Mouse (Mus musculus) left cerebral cortex, adult 8-10 months (tissue): ENCODE data around the gene Tbc1d20. TPM values are rescaled to one million over a fixed set of nuclear protein-coding genes. Genes with fewer than 3 reads are reported as not detected.
A peak's percentile ranks its signal among the peaks of the same experiment; 100 is the strongest.
"Not testable (repeated sequence)": the region's sequence is repeated elsewhere in the genome, so short reads cannot be mapped to it uniquely, and the experiment has no call there.

Experiments
- DNase-seq, 2 experiments: peaks; one replicate each; pipeline ENCODE4 v3.0.0; 2022; ENCODE audit warnings: low spot score in 2 of 2
- total RNA-seq, 4 experiments: library from RNA; stranded (reverse); gene quantifications; 2 replicates each; pipeline ENCODE4 v1.2.4; 2022

Gene Tbc1d20
- 10 to 100 TPM; 52.5 to 56.3 (median 55.9) TPM for total RNA-seq

DNA sequence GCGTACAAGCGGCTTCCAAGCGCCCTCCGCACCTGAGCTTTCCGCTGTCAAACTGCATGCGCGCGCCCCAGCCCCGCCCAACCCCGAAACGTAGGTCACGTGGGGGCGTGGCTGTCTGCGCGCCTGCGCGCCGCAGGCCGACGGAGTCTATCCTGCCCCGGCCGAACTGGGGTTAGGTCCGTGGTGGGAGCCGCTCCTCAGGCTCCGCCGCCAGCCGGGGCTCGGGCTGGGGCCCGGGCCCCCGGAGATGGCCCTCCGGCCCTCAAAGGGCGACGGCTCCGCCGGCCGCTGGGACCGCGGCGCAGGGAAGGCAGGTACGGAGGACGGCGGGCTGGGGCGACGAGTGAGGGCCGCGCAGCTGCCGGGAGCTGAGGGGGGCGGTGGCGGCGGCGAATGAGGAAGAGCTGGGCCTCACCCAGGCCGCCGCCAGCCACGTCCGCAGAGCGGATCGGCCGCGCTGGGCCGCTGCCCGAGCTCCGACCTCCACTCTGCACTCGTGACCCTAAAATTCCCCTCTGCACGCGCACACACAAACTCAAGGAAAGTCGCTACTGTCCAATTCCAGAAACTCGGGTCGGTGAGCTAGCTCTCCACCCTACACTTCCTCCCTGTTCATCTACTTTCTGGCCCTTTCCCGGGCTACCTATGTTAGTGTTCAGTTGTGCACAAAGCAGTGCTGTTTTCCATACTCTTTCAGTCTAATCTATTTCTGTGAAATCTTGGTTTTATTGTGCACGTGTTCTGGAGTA lies at the start of gene Tbc1d20:
Tbc1d20 (plus strand) TSS at position 102 of the 749 bp plus-strand sequence.
- DNase-seq, result peak; percentile 75 to 88

DNA sequence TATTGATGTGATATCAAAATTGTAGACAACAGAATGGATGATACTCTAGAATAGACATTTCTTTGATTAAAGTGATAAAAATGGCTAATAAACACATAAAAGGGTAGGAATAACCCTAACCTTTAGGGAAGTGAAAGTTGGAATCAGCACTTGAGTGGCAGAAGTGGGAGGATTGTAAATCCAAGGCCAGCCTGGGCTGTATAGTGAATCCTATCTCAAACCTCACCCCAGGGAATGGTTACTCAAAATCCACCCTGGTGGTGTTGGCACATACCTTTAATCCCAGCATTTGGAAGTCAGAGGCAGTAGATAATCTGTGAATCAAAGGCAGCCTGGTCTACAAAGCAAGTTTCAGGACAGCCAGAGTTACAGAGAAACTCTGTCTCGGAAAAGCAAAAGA lies 46.4 kb upstream of the Tbc1d20 start:
- DNase-seq, result no peak

DNA sequence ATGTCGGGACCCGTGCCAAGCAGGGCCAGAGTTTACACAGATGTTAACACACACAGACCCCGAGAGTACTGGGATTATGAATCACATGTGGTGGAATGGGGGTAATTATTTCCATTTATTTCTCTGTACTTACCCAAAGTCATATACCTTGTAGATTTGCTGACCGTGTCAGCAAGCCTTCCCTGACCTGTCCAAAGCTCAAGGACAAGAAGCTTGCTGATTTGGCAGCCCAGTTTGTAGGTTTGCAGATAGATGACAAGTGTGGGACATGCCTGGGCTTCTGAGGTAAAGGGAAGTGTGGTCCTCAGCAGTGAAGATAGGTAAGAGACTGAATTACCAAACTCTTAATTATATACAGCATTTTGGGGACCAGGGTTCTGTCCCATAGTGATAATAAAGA lies 43.1 kb upstream of the Tbc1d20 start:
- DNase-seq, result no peak

DNA sequence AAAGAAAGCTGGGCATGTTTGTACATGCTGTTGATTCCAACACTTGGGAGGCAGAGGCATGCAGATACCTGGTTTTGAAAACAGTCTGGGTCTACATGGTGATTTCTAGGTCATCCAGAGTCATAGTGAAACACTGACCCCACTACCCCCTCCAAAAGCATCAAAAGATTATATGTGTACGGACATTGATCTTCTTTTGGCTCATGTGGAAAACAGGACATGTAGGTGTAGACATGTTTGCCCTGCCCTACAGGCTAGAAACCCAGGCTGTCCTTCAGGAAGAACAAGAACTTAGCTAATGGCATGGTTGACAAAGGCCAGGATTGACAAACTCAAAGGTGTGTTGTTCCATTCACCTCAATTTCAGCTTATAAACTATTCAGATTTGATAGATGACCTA lies 33.9 kb upstream of the Tbc1d20 start:
- DNase-seq, result no peak

DNA sequence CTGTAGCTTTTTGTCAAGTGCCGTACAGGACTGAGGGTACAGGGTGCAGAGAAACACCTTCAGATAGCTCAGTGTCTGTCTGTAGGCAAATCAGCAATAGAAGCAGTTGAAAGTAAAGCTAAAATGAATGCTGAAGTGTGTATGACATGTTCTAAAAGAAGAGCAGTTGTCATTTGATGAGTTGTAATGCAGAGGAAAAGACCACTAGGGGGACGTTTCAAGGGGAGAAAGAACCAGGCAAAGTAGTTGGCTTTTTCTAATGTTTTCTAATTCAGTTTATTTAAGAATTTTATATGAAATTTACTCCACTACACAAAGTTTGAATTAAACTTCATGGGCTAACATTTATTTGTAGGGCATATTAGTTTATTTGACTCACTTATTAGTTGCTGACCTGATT lies 20.0 kb upstream of the Tbc1d20 start:
- no peak for DNase-seq

DNA sequence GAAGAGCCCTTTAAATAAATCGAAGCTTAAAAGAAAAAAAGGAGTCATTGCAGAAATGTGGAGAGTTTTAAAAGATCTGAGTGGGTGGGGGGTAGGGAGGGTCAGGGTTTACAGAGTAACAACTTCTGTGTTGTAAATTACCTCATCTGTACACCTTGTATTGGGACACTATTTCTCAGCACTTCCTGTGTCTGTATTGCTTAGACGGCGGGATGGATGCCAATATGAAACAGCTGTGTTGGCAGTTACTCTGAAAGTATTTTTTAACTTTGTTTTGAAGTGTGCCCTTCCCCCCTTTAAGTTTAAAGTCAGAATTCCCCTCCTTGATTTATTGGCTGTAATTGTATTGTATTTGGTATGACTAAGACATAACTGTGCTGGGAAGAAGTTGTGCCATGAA lies 12.2 kb upstream of the Tbc1d20 start:
- DNase-seq, result no peak

DNA sequence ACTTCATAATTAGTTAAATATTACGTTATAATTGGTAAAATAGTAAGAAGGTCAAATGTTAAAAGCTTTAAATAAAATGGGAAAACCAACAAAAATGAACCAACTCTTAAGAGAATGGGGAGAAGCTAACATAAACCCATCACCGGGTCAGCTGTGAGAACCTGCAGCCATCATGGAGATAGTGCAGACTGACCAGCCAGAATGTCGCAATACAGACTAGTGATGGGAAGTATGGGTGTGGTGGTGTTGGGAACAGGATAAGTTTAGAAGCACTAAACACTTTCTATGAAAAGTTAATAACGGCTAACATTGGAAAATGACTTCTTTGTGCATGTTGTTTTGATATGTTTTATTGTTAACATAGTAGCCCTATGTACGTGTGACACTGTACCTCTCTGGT lies 6.1 kb upstream of the Tbc1d20 start:
- no peak for DNase-seq

DNA sequence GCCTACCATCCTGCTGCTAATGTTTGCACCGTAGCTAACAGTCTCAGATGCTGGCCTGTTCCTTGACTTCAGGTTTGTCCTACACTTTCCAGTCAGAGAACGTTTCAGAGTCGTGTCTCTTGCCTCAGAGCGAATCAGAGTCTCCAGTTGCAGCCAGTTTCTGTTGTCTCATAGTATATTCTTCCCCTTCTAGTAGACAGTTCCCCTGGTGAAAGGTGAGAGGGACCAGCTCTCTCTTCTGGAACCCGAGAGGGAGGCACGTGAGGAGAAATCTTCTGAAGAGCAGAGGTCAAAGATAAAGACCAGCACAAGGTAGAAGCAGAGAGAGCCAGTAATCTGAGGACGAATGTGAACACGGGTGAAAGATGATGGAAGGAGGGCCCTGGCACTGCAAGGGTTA lies 5.6 kb upstream of the Tbc1d20 start:
- DNase-seq, result no peak

DNA sequence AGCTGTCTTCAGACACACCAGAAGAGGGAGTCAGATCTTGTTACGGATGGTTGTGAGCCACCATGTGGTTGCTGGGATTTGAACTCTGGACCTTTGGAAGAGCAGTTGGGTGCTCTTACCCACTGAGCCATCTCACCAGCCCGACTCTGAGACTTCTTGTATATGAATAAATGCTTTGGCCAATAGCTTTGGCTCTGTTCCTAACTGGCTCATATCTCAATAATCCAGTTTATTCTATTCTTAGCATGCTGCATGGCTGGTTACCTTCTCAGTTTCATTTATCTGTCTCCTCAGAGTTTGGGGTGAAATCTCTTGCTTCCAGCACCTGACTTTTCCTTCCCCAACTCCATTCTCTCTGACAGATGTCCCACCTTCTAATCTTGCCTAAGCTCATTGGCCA lies 4.0 kb upstream of the Tbc1d20 start:
- DNase-seq, result not testable (repeated sequence)

DNA sequence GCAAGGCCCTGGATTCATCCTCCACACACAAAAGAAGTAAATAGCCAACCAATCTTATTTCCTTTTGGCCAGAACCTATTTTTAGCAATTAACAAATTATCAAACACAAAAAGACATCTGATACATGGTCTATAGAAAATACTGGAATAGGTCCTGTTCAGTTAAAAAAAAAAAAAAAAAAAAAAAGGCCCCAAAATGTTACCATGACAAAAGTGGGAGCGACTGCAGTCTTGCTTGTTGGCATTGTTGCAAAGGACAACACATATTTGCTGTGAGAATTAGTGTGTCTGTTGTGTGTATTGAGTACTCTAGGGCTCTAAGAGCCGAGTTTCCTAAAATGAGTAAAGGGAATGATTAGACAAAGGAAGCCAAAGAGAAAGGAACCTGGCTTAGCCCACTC lies 1.2 kb upstream of the Tbc1d20 start:
- no peak for DNase-seq

DNA sequence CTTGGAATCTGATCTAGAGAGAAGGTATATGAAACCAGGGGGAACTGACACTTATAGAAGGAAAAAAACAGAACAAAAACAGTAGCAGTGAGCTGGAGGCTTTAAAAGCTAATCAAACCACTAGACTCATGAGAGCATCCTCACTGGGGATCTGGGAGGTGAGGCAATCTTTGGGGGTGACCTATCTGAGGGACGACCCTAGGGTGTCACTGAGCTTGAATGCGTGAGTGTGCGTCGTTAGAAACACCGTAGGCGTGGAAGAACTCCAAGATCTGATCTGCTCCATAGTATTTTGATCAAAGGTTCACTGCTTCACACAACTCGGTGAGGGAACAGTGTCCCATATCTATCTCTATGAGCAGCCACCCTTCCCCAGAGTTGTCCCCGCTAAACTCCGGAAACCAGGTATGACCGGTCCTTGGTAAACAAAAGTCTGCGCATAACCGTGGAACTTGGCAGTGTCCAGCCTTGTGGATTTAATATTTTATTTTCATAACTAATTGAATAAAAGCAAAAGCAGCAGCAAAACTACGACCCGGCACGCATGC lies 375 bp upstream of the Tbc1d20 start:
- DNase-seq, result no peak

DNA sequence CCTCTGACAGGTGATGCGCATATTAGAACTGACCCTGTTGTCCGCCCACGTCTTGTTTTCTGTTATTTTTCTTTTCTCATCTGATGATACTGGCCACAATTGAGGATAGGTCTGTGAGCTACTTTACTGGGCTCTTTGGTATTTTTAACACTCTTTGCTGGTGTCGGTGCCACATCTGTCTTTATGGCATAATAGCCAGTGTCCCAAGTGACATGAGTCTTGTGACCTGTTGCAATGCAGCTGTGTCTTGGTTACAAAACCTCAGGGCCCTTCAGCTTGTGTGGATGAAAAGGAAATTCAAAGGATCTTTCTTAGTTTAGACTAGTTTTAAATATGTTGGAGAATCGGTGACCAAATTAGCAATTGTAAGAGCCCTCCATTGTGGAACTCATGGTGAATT lies 913 bp downstream of the Tbc1d20 start:
- no peak for DNase-seq

DNA sequence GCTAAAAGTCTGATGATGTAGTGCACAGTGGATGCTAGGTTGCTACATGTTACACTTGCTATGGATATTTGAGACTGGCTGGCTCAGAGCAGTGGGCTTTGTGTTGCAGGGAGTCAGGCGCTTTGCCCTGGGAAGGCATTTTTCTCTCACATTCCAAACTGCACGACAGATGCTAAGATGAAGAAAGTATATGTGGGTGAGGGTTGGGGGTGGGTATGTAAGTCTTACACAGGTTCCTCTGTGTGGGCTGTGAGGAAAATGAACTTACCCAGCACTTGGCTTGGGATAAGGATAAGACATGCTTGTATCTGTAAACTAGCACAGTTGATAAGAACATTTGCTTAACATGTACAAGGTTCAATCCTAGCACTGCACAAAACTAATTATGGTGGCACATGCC lies 9.2 kb downstream of the Tbc1d20 start:
- DNase-seq, result peak in 1 of 2 experiments; percentile 46

DNA sequence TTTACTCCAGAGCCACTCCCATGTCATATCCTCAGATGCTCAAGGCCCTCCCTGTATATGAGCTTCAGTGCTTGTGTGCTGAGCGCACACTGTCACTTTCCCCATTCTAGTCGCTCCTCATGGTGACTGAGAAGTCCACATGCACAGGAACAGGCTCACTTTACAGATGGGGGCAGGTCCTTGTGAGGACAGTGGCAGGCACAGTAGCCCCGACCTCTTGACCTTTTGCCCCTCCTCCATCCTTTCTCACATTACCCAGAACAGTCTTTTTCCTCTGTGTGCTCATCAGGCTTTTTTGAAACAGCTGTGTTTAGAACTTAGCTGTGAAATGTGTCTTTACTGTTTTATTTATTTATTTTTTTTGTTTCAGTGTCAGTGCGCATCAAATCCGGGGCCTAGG lies 10.2 kb downstream of the Tbc1d20 start:
- DNase-seq, result no peak

DNA sequence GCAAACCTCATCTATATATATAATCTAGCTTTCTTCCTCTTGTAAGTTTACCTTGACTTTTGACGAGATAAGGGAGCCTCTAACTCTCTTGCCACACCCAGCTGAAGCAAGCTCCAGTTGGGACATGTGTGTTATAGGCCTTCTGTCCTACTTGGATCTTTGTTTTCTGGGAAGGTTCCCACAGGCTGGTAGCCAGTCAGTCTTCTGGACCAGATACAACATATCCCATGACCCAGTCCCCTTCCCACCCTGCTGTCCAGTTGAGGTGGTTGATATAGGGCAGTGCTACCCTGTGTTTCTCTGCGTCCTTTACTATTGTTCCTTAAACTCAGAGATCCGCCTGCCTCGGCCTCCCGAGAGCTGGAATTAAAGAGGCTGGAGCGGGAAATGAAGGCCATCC lies 11.9 kb downstream of the Tbc1d20 start:
- no peak for DNase-seq

DNA sequence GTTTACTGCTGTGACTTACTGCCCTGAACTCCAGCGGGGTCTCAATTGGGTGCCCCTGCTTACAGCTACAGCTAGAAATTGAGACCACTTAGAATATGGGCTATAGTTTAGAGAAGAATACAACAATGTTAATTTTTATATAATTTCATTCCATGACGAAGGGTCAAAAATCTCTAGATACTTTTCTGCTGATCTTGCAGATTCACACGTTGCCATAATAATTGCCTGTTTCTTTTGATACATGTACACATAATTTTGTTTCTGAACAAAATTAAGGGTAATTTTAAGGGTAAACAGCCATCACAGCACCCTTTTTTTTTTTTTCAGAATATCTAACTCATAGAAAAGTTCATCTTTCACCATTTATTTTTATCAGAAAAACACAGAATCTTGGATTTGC lies 13.6 kb downstream of the Tbc1d20 start:
- no peak for DNase-seq

DNA sequence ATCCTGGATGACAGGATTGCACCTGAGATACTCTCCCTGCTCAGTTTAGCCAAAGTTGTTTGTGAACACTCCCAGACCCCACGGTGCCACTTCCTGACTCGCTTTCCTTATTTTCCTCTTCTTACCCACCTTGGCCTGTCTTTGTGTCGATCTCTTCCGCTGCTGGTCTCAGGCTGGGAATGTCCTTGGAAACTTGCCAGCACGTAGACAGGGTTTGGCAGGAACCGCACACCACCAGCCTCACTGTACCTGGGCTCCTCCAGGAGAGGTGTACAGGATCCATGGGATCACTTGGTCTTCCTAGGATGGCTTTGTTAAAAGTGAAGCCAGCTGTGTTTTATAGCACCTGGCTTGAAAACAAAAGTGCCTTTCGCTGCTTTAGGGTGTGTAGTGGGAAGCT lies 19.4 kb downstream of the Tbc1d20 start:
- DNase-seq, result no peak

DNA sequence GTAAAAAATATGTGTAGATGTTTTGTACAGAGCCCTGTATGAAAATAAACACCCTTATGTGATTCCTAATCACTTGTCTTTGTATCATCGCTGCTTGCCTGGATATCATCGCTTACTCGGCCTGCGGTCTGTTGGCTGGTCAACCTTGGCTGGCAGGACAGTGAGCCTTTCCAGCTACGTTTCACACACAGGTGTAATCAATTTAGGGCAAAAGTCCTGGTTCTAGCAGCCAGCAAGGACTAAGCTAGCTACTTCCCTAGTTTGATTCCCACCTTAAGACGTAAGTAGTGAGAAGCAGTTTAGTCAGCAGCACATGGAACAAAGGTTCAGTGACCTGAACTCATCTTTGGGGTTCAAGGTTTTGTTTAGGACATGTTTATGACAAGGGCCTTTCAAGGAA lies 20.3 kb downstream of the Tbc1d20 start:
- no peak for DNase-seq

DNA sequence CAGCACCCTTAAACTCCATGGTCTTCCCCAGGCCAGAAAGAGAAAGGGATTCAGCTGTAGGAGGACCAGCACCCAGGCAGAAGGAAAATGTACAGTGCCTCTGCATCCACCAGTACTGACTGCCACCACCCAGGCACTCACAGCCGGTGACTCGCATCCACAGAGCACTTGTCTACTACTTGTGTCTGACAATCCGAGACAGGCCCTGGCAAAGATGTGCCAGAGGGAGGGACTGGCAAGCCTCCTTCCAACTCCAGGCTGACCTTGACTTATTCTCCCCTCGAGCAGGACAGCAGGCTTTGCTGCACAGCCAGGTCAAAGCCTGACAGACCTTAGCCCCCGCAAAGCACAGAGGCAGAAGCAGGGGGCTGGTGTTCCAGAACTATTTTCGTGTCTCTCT lies 23.4 kb downstream of the Tbc1d20 start:
- no peak for DNase-seq

DNA sequence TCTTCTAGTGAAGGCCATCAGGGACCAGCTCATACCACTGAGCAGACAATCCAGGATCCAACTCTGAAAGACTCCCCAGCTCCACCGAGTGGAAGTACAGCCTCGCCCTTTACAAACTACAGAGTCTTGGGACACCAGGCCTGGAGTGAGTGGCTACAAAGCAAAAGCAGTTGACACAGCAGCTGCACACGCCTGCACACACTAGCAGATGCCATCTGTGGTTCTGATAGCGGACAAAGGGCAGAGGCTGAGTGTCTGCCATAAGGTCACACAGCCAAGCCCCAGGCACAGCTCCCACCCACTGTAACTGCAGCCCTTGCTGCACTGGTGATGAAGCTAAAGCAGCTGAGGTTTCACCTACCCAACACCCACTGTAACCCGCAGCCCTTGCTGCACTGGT lies 27.9 kb downstream of the Tbc1d20 start:
- no peak for DNase-seq

DNA sequence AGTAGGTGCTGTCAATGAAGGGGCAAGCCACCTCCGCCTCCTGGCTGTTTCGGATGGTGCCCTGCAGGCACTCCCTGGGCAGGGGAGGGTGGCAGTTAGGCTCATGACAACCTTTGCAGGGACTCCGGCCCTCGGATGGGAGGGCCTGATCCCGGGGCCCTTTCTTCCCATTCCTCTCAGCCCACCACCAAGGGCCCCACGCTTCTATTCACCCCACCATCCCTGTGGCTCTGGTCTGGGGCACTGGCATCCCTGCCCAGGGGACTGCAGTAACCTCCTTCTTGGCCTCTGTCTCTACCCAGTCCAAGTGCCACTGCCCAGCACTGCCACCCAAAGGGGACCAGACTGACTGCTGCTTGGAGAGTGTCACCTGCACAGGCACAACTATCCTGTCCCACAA lies 28.6 kb downstream of the Tbc1d20 start:
- DNase-seq, result no peak

DNA sequence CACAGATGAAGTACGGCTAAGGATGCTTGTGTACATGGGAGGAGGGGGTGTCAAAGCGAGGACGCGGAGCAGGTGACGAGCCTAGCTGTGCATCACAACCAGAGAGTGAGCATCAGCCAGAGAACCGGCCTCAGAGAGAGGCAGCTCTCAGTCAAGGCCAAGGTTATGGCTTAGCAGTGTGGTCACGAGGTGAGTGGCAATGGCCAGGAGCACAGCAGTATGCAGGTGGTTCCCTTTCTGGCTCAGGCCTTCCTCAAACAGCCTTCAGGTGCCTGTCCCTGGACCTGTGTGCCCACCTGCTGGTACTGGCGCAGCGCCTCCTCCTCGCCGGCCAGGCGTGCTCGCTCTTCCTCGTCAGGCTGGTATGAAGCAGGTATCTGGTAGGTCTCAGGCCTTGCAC lies 30.3 kb downstream of the Tbc1d20 start:
- DNase-seq, result no peak

DNA sequence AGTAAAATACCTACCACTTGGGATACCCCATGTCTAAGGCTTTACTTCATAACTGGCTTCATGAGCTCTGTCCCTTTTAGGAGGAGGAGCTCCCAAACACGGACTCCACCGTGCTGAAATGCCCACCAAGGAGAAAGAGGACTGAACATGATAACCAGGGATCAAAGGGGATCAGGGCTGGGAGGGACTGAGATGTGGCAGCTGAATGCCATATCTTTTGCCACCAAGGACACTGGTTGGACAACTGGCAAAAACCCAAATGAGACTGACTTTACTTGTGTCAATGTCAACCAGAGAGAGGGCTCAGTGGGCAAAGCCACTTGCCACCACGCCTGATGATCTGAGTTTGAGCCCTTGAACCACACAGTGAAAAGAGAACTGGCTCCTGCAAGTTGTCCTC lies 31.2 kb downstream of the Tbc1d20 start:
- no peak for DNase-seq

DNA sequence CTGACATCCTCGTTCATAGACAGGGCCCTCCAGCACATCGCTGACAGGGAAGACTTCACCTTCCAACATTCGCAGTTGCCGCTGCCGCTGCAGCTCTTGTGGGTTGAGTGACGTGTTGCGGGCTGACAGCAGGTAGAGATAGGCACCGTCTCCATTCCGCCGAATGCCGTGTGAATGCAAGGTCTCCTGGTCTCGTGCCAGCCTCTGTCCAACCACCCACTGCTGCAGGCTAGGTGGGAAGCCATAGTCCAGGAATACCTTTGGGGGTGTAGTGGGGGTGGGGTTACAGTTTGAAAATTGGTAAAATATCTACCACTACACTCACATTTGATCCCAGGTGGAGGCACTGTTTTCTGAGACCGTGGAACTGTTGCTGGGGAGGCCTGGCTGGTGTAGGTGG lies 32.5 kb downstream of the Tbc1d20 start:
- no peak for DNase-seq
